Mouse (Mus musculus) bone marrow, adult 2 months (tissue): ENCODE data around the gene Plekhg3.

Experiments
- CTCF ChIP-seq: fragments of 200-500 bp; IDR thresholded peaks from 2 replicates; pipeline ENCODE4 v1.5.1; 2011; ENCODE audit warnings: low read length, control low read depth; ENCODE audit not compliant: control insufficient read depth, insufficient read depth
- POLR2A ChIP-seq: fragments of 200-500 bp; IDR thresholded peaks from 2 replicates; pipeline ENCODE4 v1.6.1; 2011; ENCODE audit warnings: low read depth, mild to moderate bottlenecking, control low read depth, low read length, borderline replicate concordance; ENCODE audit not compliant: control insufficient read depth

- no peak for TF ChIP-seq CTCF
- no peak for TF ChIP-seq POLR2A
These were observed 4.8 kb downstream of the Plekhg3 start for GRCm38 (mm10) chr12:76535471-76535900.
